Mouse (Mus musculus) cerebellum, adult (tissue): ENCODE measurements around the gene Ust.
A peak's percentile ranks its signal among the peaks of the same experiment; 100 is the strongest.

Source experiments
- ATAC-seq: cut with Nextera tagmentation; 2 replicates; pipeline ENCODE4 v1.9.2; 2017; ENCODE audit warnings: mild to moderate bottlenecking, moderate library complexity, mixed read lengths; ENCODE audit not compliant: insufficient number of reproducible peaks, low FRiP score, low TSS enrichment

Gene Ust

GRCm38 (mm10) chr10:8339645-8340428 is 178.8 kb downstream of the Ust start:
- ATAC-seq = peak; percentile 28; the same call in 1 of the 2 replicates

DNA sequence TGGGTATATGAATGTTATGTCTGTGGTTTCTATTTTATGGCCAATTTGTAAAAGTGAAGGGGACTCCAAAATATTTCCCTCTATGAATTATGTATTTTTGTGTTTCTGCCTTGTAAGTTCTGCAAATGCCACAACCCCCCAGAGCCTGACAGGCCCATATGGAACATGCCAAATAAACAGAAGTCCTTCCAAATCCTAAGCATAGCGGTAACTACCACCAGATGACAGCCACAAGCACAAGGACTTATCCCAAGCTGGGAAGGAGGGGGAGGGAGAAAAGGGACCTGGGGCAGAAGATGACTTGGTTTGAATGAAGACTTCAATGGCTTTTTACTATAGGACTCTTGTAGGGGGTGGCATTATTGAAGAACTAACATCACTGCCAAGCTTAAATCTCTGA is 182.0 kb downstream of the Ust start:
- ATAC-seq = peak; percentile 63; the same call in 1 of the 2 replicates

- ATAC-seq = no peak
Observed at GRCm38 (mm10) chr10:8330958-8331357, 187.7 kb downstream of the Ust start.

- ATAC-seq = no peak
Observed at GRCm38 (mm10) chr10:8330006-8330405, 188.6 kb downstream of the Ust start.

GRCm38 (mm10) chr10:8323304-8323765 is 195.3 kb downstream of the Ust start:
- ATAC-seq = peak; percentile 72

DNA sequence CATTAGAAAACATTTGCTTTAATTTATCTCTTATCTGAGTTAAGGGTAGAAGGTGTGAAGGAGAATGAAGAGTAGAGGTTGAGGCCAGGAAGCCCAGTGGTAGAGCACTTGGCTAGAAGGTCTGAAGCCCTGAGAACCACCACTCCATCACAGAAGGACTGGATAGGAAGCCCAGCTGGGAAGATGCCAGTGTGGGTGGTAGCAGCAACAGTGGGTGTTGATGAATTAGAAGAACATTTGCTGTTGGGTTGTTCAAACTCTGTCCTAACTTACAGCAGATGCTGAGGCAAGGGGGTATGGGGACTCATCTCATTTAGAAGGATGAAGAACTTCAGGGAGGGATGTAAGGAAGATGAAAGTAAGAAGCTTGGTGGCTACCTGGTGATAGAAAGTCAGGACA is 197.9 kb downstream of the Ust start:
- no peak for ATAC-seq

DNA sequence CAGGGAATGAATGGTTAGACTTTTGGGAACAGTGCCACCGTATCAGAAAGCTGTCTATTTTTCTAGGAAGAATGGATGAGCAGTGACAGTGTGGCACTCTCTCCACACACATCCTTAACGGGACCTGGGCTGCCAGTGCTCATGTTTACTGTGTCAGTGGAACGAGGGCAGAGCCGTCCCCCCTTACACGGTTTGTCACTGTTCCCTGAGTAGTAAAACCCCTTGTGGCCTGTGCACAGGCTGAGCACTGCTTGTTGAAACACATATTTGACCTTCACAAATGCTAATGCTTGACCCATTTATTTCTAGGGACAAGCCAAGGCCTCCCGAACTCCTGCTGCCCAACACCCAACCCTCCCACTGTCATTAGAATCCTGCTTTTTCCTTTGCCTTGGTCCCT is 209.2 kb downstream of the Ust start:
- ATAC-seq = peak; percentile 36; the same call in 1 of the 2 replicates

DNA sequence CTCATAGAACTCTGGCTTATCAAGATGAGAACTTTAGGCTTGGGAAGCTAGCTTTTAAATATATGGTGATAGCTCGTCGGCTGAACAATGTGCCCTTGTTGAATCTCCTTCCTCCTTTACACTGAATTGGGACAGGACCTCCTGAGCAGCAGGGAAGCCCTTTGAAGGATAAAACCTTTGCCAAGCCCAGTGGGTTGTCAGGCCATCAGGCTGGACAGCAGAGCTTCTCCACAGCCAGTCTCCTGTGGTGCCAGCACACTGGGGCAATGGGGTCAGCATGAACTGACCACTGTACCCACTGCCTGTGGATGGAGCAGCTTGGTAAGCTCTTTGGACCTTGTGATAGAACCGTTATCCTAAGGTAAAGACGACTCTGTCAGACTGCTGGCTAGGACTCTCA is 214.4 kb downstream of the Ust start:
- ATAC-seq = peak; percentile 38; the same call in 1 of the 2 replicates

DNA sequence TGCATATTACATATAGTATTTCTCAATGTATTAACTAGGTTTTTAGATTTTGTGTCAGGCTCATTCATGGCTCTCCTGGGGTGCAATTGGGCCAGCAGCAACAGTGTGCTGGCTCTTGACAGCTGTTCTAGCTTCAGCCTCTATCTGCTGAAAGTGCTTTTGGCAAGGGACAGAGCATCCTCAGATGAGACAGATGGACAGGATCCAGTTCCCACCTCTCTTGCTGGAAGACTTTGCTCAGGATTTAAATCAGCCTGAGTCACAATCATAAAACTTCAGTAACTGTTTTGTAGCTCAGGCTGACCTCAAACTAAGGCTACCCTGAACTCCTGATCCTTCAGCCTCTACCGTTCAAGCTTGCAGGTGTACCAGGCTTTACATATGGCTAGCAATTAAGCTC is 219.5 kb downstream of the Ust start:
- ATAC-seq = peak; percentile 56; the same call in 1 of the 2 replicates

GRCm38 (mm10) chr10:8297214-8297613 is 221.4 kb downstream of the Ust start:
- no peak for ATAC-seq

DNA sequence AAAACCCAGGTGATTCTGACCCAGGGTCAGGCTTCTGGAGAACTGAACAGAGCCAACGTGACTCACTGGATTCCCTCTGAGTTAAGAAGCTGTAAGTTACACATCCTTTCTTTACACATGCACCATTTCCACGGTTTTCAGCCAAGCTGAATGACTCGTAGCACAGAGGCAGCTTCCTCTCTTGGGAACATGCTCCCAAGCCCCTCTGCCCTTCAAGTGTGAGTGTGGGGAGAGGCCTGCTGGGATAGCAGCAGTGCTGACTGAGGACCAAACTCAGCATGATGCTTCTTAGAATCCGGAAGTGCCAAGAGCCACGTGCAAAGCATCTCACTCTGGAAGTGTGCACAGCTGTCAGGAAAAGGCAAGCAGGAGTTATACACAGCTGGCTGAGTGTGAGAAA is 228.0 kb downstream of the Ust start:
- no peak for ATAC-seq

DNA sequence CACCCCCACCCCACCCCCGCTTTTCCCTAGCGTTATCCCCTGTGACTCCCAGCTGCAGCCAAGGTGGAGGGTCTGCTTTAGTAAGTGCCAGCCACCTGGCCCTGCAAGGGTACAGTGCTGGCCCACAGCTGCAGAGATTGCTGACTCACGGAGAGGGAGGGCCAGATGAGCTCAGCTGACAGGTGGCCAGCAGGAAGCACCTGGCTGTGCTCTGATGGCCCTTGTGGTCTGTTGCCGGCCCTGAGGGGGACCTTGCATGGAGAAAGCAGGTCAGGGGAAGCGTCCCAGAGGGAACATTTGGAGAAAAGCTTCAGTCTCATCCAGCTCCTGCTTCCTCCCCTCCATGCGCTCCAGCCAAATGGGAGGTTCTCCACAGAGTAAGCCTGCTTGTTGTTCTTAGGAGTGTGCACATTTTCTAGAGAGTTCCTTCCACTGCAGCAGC is 231.3 kb downstream of the Ust start:
- ATAC-seq = peak; percentile 84

- peak; percentile 42; the same call in 1 of the 2 replicates for ATAC-seq
Observed at GRCm38 (mm10) chr10:8283991-8284390, 234.6 kb downstream of the Ust start.

- no peak for ATAC-seq
Observed at GRCm38 (mm10) chr10:8277094-8277493, 241.5 kb downstream of the Ust start.

DNA sequence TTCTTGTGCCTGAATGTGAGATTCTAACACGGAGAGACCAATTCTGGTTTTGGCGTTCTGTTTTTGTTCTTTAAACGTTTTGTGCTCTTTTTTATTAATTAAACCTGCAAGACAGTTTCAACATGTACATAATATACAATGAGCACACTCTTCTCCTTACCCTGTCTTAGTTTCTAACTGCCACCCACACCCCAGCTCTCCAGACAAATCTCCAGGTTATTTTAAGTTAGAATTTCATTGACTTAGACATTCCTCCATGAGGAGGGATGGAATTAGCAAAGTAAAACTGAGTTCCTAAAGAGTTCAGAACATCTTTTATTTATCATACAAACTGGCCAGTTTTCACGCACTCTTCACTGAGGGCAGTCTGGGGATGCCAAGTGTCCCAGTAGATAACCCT is 248.9 kb downstream of the Ust start:
- ATAC-seq = no peak

DNA sequence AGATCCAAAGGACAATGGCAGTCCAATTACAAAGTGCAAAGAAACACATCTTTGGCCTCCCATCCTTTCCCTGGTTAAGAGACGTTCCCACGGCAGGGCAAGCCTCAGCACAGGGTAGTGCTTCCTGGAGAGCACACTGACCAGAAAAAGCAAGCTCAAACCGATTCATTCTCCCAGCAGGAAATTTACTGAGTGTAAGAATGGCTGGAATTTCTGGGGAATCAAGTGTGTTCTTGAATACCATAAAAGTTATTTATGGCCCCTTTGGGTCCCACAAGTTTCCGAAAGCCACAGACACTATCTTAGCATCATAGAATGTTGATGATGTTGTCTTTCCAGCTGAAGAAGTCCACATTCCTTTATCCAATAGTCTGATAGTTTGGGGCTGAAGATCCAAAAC is 258.9 kb downstream of the Ust start:
- ATAC-seq = no peak

GRCm38 (mm10) chr10:8250005-8250404 is 268.6 kb downstream of the Ust start:
- ATAC-seq = no peak

- no peak for ATAC-seq
Observed at GRCm38 (mm10) chr10:8242336-8242735, 276.3 kb downstream of the Ust start.

GRCm38 (mm10) chr10:8240703-8241102 is 277.9 kb downstream of the Ust start:
- ATAC-seq = no peak

GRCm38 (mm10) chr10:8240242-8240641 is 278.4 kb downstream of the Ust start:
- ATAC-seq = peak; percentile 57; the same call in 1 of the 2 replicates

- ATAC-seq = no peak
Observed at GRCm38 (mm10) chr10:8236780-8237571, 281.6 kb downstream of the Ust start.
